Mouse (Mus musculus): Measurements from ENCODE around the gene Ldhc. TPM values are rescaled to one million over a fixed set of nuclear protein-coding genes. Genes with fewer than 3 reads are reported as not detected.
"Not testable (repeated sequence)": the region's sequence is repeated elsewhere in the genome, so short reads cannot be mapped to it uniquely, and the experiment has no call there.

Gene Ldhc
- 0.19 TPM in 1 of 2 replicates, not detected in the other for polyA plus RNA-seq (2014; fragmentation: Nextera tagmentation; extraction: Ambion mirVana)

- no peak within 1 kb of the TSS for H3K4me2 ChIP-seq (ENCODE audit: low read depth, low read length)
- WGBS: 37% methylated on average over 10 of the region's 10 CpGs
- H3K4me3 ChIP-seq (ENCODE audit: low read depth, low read length): no peak within 1 kb of the TSS
- no peaks in the 10 kb centered on the region for H3K27me3 ChIP-seq (ENCODE audit: control insufficient read depth, insufficient read depth, low read length)
- no peaks in the 10 kb centered on the region for H3K4me1 ChIP-seq (ENCODE audit: control insufficient read depth, insufficient read depth, low read length)
- no peaks in the 10 kb centered on the region for H3K9me3 ChIP-seq (ENCODE audit: control insufficient read depth, low read length)
- no peak for ATAC-seq (ENCODE audit: low read depth)
- no peak within 1 kb of the TSS for H3K9ac ChIP-seq (replicated peaks; ENCODE audit: low read depth, low read length)
- H3K36me3 ChIP-seq (ENCODE audit: control insufficient read depth, insufficient read depth, low read length): no peaks in the 10 kb centered on the region
- H3K27ac ChIP-seq (ENCODE audit: low read depth, low read length): no peak within 1 kb of the TSS
These were observed at the start of gene Ldhc for GRCm38 (mm10) chr7:46860996-46861395. TSS of gene Ldhc (plus strand) at chr7:46861203.

- ATAC-seq (ENCODE audit: low read depth): no peak
- Histone ChIP-seq H3K9ac (replicated peaks; ENCODE audit: low read depth, low read length) (no peak overlapping the region), H3K36me3 (ENCODE audit: control insufficient read depth, insufficient read depth, low read length) (peaks cover 74% of the 10 kb centered on the region), H3K4me1 (ENCODE audit: control insufficient read depth, insufficient read depth, low read length) (no peaks in the 10 kb centered on the region), H3K4me2 (ENCODE audit: low read depth, low read length) (no peak overlapping the region), H3K4me3 (ENCODE audit: low read depth, low read length) (no peak overlapping the region), H3K27ac (ENCODE audit: low read depth, low read length) (no peak overlapping the region), H3K9me3 (ENCODE audit: control insufficient read depth, low read length) (no peaks in the 10 kb centered on the region), H3K27me3 (ENCODE audit: control insufficient read depth, insufficient read depth, low read length) (no peaks in the 10 kb centered on the region)
- 91% methylated on average over 4 of the region's 4 CpGs for whole genome bisulfite sequencing
These were observed 47.0 kb upstream of the Ldhc start for GRCm38 (mm10) chr7:46814012-46814411.

- H3K27ac ChIP-seq (ENCODE audit: low read depth, low read length); H3K4me3 ChIP-seq (ENCODE audit: low read depth, low read length); H3K27me3 ChIP-seq (ENCODE audit: control insufficient read depth, insufficient read depth, low read length); H3K9ac ChIP-seq (replicated peaks; ENCODE audit: low read depth, low read length); H3K4me1 ChIP-seq (ENCODE audit: control insufficient read depth, insufficient read depth, low read length); H3K9me3 ChIP-seq (ENCODE audit: control insufficient read depth, low read length); ATAC-seq (ENCODE audit: low read depth); H3K4me2 ChIP-seq (ENCODE audit: low read depth, low read length): not testable (repeated sequence)
- WGBS: 90% methylated on average over 15 of the region's 15 CpGs
- H3K36me3 ChIP-seq (ENCODE audit: control insufficient read depth, insufficient read depth, low read length): peaks cover 49% of the 10 kb centered on the region
These were observed 39.9 kb upstream of the Ldhc start for GRCm38 (mm10) chr7:46820876-46821632.

GRCm38 (mm10) chr7:46827046-46827802, 33.8 kb upstream of the Ldhc start:
- WGBS: 85% methylated on average over 20 of the region's 20 CpGs
- Histone ChIP-seq H3K36me3 (ENCODE audit: control insufficient read depth, insufficient read depth, low read length) (peaks cover 8% of the 10 kb centered on the region; the same call in 1 of the 2 replicates), H3K27me3 (ENCODE audit: control insufficient read depth, insufficient read depth, low read length) (no peaks in the 10 kb centered on the region), H3K9me3 (ENCODE audit: control insufficient read depth, low read length) (no peaks in the 10 kb centered on the region), H3K9ac (replicated peaks; ENCODE audit: low read depth, low read length) (no peak overlapping the region), H3K4me3 (ENCODE audit: low read depth, low read length) (no peak overlapping the region), H3K4me1 (ENCODE audit: control insufficient read depth, insufficient read depth, low read length) (no peaks in the 10 kb centered on the region), H3K27ac (ENCODE audit: low read depth, low read length) (no peak overlapping the region), H3K4me2 (ENCODE audit: low read depth, low read length) (no peak overlapping the region)
- ATAC-seq (ENCODE audit: low read depth): no peak

DNA sequence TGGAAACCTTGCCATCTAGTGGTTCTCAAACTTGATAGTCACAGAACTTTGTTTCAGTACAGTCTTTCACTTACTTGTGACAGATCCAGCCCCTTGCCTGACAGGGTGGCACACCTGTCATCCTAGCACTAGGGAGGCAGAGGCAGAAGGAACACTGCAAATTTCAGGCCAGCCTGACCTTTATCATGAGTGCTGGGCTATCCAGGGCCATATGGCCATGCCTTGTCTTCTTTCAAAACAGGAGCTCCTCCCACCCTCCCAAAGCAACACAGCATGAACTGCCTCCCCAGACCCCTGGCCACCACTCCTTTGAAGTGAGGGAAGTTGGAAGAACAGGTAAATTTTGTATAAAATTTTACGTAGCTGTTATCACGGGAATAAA, 33.2 kb upstream of the Ldhc start:
- WGBS: 90% methylated on average over 2 of the region's 2 CpGs
- no peak for ATAC-seq (ENCODE audit: low read depth)
- Histone ChIP-seq H3K9me3 (ENCODE audit: control insufficient read depth, low read length) (no peaks in the 10 kb centered on the region), H3K9ac (replicated peaks; ENCODE audit: low read depth, low read length) (no peak overlapping the region), H3K4me3 (ENCODE audit: low read depth, low read length) (no peak overlapping the region), H3K27ac (ENCODE audit: low read depth, low read length) (no peak overlapping the region), H3K4me2 (ENCODE audit: low read depth, low read length) (no peak overlapping the region), H3K4me1 (ENCODE audit: control insufficient read depth, insufficient read depth, low read length) (no peaks in the 10 kb centered on the region), H3K27me3 (ENCODE audit: control insufficient read depth, insufficient read depth, low read length) (no peaks in the 10 kb centered on the region), H3K36me3 (ENCODE audit: control insufficient read depth, insufficient read depth, low read length) (peaks cover 2% of the 10 kb centered on the region; the same call in 1 of the 2 replicates)

GRCm38 (mm10) chr7:46829911-46830310, 31.1 kb upstream of the Ldhc start:
- no peak overlapping the region for H3K4me3 ChIP-seq (ENCODE audit: low read depth, low read length)
- H3K36me3 ChIP-seq (ENCODE audit: control insufficient read depth, insufficient read depth, low read length): no peaks in the 10 kb centered on the region
- no peaks in the 10 kb centered on the region for H3K27me3 ChIP-seq (ENCODE audit: control insufficient read depth, insufficient read depth, low read length)
- WGBS: 91% methylated on average over 12 of the region's 12 CpGs
- no peak overlapping the region for H3K4me2 ChIP-seq (ENCODE audit: low read depth, low read length)
- H3K9ac ChIP-seq (replicated peaks; ENCODE audit: low read depth, low read length): no peak overlapping the region
- no peaks in the 10 kb centered on the region for H3K4me1 ChIP-seq (ENCODE audit: control insufficient read depth, insufficient read depth, low read length)
- no peaks in the 10 kb centered on the region for H3K9me3 ChIP-seq (ENCODE audit: control insufficient read depth, low read length)
- ATAC-seq (ENCODE audit: low read depth): no peak
- H3K27ac ChIP-seq (ENCODE audit: low read depth, low read length): no peak overlapping the region

DNA sequence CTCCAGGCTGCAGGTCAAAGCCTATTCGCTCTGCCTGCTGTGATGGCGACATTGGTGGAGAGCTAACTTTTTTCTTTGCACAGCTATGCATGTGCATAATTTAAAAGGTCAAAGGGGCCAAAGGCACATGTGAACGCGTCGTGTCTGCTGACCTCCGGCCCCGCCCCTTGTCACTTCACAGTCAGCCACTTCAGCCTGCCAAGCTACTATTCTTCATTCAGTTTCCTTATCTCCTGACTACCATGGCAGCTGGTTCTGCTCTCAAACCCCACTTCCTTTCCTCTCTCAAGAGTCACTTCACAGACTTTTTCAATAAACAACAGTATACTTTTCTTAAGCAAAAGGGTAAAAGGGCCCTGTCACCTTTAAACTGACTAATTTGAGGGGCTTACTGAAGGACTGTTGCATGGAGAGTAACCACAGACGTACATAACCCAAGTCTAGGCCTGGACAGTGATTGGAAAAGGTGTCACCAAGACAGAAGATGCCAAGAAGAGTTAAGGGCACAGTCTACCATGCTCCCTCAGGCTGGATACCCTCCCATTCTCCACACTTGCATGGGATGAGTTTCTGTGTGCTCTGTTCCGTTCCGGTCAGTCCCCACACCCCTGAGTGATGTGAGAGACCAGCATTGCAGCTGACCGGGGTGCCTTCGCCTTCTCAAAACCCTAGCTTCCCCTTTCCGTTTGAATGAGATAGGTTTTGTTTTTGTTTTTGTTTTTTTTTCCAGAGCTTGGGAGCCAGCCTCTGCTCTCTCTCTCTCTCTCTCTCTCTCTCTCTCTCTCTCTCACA, 30.0 kb upstream of the Ldhc start:
- 66% methylated on average over 13 of the region's 13 CpGs for WGBS
- Histone ChIP-seq H3K27me3 (ENCODE audit: control insufficient read depth, insufficient read depth, low read length) (no peaks in the 10 kb centered on the region), H3K36me3 (ENCODE audit: control insufficient read depth, insufficient read depth, low read length) (no peaks in the 10 kb centered on the region), H3K4me3 (ENCODE audit: low read depth, low read length) (no peak overlapping the region), H3K9me3 (ENCODE audit: control insufficient read depth, low read length) (no peaks in the 10 kb centered on the region), H3K4me2 (ENCODE audit: low read depth, low read length) (no peak overlapping the region), H3K27ac (ENCODE audit: low read depth, low read length) (no peak overlapping the region), H3K4me1 (ENCODE audit: control insufficient read depth, insufficient read depth, low read length) (no peaks in the 10 kb centered on the region), H3K9ac (replicated peaks; ENCODE audit: low read depth, low read length) (no peak overlapping the region)
- ATAC-seq (ENCODE audit: low read depth): no peak

DNA sequence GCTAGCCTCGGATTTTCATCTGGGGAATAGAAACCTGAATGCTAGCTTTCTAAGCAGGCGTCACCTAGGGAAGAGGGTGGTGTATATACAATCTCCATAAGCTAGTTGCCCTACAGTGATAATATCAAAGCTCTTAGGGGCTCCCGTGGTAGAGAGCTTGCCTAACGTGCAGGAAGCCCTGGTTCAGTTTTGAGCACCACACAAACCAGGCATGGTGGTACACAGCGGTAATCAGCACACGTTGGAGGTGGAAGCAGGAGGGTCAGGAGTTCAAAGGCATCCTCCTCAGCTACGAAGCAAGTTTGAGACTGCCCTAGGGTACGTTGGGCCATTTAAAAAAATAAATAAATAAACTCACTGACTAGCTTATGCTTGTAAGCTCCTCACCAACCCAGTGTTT, 29.3 kb upstream of the Ldhc start:
- no peak overlapping the region for H3K27ac ChIP-seq (ENCODE audit: low read depth, low read length)
- no peak overlapping the region for H3K4me3 ChIP-seq (ENCODE audit: low read depth, low read length)
- H3K9ac ChIP-seq (replicated peaks; ENCODE audit: low read depth, low read length): no peak overlapping the region
- H3K27me3 ChIP-seq (ENCODE audit: control insufficient read depth, insufficient read depth, low read length): no peaks in the 10 kb centered on the region
- no peaks in the 10 kb centered on the region for H3K36me3 ChIP-seq (ENCODE audit: control insufficient read depth, insufficient read depth, low read length)
- H3K4me1 ChIP-seq (ENCODE audit: control insufficient read depth, insufficient read depth, low read length): no peaks in the 10 kb centered on the region
- 84% methylated on average over 8 of the region's 8 CpGs for WGBS
- ATAC-seq (ENCODE audit: low read depth): no peak
- H3K4me2 ChIP-seq (ENCODE audit: low read depth, low read length): no peak overlapping the region
- H3K9me3 ChIP-seq (ENCODE audit: control insufficient read depth, low read length): no peaks in the 10 kb centered on the region
